Mouse (Mus musculus): Measurements from ENCODE around the gene Esrrg.

DNA sequence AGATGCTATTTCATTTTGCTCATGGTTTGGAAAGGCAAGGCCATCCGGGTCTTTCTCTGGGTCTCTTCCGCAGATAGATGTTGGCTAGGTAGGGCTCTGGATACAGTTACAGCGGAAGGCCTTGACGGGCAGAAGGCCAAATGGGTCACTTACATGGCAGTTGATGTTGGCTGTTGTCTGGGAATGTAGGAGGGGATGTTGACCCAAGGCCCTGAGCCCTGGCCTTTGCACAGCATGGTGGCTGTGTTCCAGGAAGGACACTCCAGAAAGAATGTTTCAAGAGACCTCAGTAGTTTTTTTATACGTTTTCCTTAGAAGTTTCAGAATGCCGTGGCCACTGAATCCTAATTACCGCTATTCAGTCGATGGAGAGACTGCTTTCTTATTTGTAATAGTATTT lies 22.9 kb downstream of the Esrrg start:
- no peak for TF ChIP-seq CTCF (IDR thresholded peaks at IDR 0.05; ENCODE audit: low read depth, low read length)
- TF ChIP-seq GATA1 (IDR thresholded peaks at IDR 0.05; ENCODE audit: borderline replicate concordance, low read length) = no peak
